Mouse (Mus musculus) forebrain, embryonic 11.5 days (tissue): ENCODE data around the gene Kmt5a. TPM values are rescaled to one million over a fixed set of nuclear protein-coding genes. Genes with fewer than 3 reads are reported as not detected.

Source experiments
- ATAC-seq: fragments of 200-750 bp; cut with Nextera tagmentation; replicated peaks from 2 replicates; pipeline ENCODE4 v1.8.0; 2017; ENCODE audit warnings: moderate TSS enrichment; ENCODE audit not compliant: low FRiP score
- DNase-seq: peaks from one replicate; pipeline ENCODE4 v3.0.0-alpha.2; 2017; ENCODE audit warnings: low spot score
- H3K27ac ChIP-seq: fragments of 300-500 bp; sonication (generic); 2 replicates; pipeline ENCODE4 v1.5.1; 2014; ENCODE audit warnings: low read depth, low read length
- H3K27me3 ChIP-seq: fragments of 300-500 bp; sonication (generic); 2 replicates; pipeline ENCODE4 v1.6.1; 2014; ENCODE audit warnings: mild to moderate bottlenecking, low read length, mixed read lengths; ENCODE audit not compliant: control insufficient read depth, insufficient read depth
- H3K36me3 ChIP-seq: fragments of 300-500 bp; sonication (generic); 2 replicates; pipeline ENCODE4 v1.6.1; 2014; ENCODE audit warnings: mild to moderate bottlenecking, low read length, moderate library complexity, mixed read lengths; ENCODE audit not compliant: control insufficient read depth, insufficient read depth
- H3K4me1 ChIP-seq: fragments of 300-500 bp; sonication (generic); replicated peaks from 2 replicates; pipeline ENCODE4 v1.6.1; 2014; ENCODE audit warnings: low read length, mixed read lengths; ENCODE audit not compliant: control insufficient read depth, insufficient read depth
- H3K4me2 ChIP-seq: fragments of 300-500 bp; sonication (generic); 2 replicates; pipeline ENCODE4 v1.6.1; 2014; ENCODE audit warnings: low read depth, mild to moderate bottlenecking, low read length, moderate library complexity, mixed read lengths; ENCODE audit not compliant: severe bottlenecking
- H3K4me3 ChIP-seq: fragments of 300-500 bp; sonication (generic); 2 replicates; pipeline ENCODE4 v1.5.1; 2014; ENCODE audit warnings: low read depth, low read length
- H3K9ac ChIP-seq: fragments of 300-500 bp; sonication (generic); 2 replicates; pipeline ENCODE4 v1.6.1; 2014; ENCODE audit warnings: low read length
- H3K9me3 ChIP-seq: fragments of 300-500 bp; sonication (generic); 2 replicates; pipeline ENCODE4 v1.6.1; 2016; ENCODE audit warnings: low read length, mixed read lengths; ENCODE audit not compliant: control insufficient read depth
- WGBS: fragments of 180-500 bp; shearing (Covaris S2); extraction: QIAGEN DNeasy Blood & Tissue Kit; methylation state at CpG from one replicate; pipeline ENCODE4 v1.1.7; 2014; 5-methylcytosine and 5-hydroxymethylcytosine counted together
- polyA plus RNA-seq: library from polyadenylated mRNA; unstranded; fragments of >200 nt; fragmentation: Nextera tagmentation; extraction: Ambion mirVana; gene quantifications from 2 replicates; pipeline ENCODE4 v1.2.1, GENCODE M21; 2014

Gene Kmt5a
- polyA plus RNA-seq, 1 experiment from 2014 or later: 120 TPM

GRCm38 (mm10) chr5:124482966-124483654, 43.4 kb downstream of the Kmt5a start, which contains the start of gene Snrnp35:
TSS of gene Snrnp35 (plus strand) at chr5:124483134.
- Histone ChIP-seq H3K9me3 (no peaks in the 10 kb centered on the region), H3K27ac (peak within 1 kb of the TSS; percentile 98), H3K9ac (peak within 1 kb of the TSS; percentile 90), H3K4me2 (peak within 1 kb of the TSS; percentile 75), H3K36me3 (no peaks in the 10 kb centered on the region), H3K4me3 (peak within 1 kb of the TSS; percentile 68), H3K4me1 (0 out of 2 replicates have a peak, but pooled peaks cover 2% of the 10 kb centered on the region), H3K27me3 (no peaks in the 10 kb centered on the region)
- peak; percentile 95 for DNase-seq
- under 1% methylated on average over 48 of the region's 48 CpGs for WGBS
- peak; percentile 93 for ATAC-seq

DNA sequence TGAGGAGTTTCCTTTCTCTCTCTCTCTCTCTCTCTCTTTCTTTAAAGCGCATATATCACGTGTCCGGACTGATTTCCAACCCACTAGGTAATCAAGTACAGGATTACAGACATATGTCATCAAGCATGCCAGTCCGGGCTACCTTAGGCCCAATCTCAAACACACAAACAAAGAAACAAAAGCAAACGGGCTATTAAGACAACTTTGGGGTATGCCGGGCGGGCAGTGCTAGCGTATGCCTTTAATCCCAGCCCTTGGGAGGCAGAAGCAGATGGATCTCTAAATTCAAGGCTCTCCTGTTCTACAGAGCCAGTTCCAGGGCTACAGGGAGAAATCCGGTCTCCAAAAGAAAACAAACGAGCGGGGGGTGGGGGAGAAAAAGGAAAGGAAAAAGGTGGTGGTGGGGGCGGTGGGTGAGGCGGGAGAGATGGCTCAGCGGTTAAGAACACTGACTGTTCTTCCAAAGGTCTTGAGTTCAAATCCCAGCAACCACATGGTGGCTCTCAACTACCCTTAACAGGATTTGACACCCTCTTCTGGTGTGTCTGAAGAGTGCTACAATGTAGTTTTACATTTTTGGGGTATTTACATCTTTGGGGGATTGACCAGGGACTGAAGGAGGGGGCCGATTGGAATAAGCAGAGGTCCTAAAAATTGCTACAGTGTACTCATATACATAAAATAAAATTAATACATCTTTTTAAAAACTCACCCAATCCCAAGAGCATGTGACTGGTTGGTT, 44.1 kb downstream of the Kmt5a start:
- Histone ChIP-seq H3K27ac (peak overlapping the region; percentile 98), H3K27me3 (no peaks in the 10 kb centered on the region), H3K4me2 (peak overlapping the region; percentile 75), H3K4me1 (0 out of 2 replicates have a peak, but pooled peaks cover 2% of the 10 kb centered on the region), H3K4me3 (peak overlapping the region; percentile 68), H3K9me3 (no peaks in the 10 kb centered on the region), H3K9ac (peak overlapping the region; percentile 90), H3K36me3 (no peaks in the 10 kb centered on the region)
- WGBS: 8% methylated on average over 15 of the region's 15 CpGs
- peak; percentile 61 for DNase-seq
- ATAC-seq: peak; percentile 57

DNA sequence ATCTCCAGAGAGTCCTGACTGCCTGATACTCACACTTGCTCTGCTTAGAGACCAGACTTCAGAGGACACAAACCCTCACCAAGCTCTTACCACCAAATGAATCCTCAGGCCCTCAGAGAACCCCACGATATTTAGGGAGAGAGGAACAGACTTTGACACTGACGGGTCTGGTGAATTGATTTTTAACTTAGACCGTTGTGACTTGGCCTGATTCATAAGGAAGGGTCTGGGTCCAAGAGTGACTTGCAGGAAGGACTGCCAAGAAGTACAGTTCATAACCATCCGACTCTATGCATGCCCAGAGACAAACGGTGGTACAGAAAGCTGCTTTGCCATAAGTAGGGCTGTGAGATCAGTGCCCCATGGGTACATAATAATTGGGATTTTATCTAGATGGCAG, 45.9 kb downstream of the Kmt5a start:
- no peak overlapping the region for H3K9ac ChIP-seq
- H3K27me3 ChIP-seq: no peaks in the 10 kb centered on the region
- H3K4me1 ChIP-seq: 0 out of 2 replicates have a peak, but pooled peaks cover 2% of the 10 kb centered on the region
- no peak overlapping the region for H3K4me2 ChIP-seq
- H3K27ac ChIP-seq: no peak overlapping the region
- no peaks in the 10 kb centered on the region for H3K9me3 ChIP-seq
- ATAC-seq: no peak
- DNase-seq: no peak
- no peaks in the 10 kb centered on the region for H3K36me3 ChIP-seq
- no peak overlapping the region for H3K4me3 ChIP-seq
- 96% methylated on average over 5 of the region's 5 CpGs for WGBS

GRCm38 (mm10) chr5:124488885-124489284, 49.2 kb downstream of the Kmt5a start:
- WGBS: over 99% methylated on average over 3 of the region's 3 CpGs
- Histone ChIP-seq H3K36me3 (no peaks in the 10 kb centered on the region; the same call in 1 of the 2 replicates), H3K27me3 (no peaks in the 10 kb centered on the region)

GRCm38 (mm10) chr5:124491732-124492131, 52.0 kb downstream of the Kmt5a start:
- no peak overlapping the region for H3K4me2 ChIP-seq
- H3K27me3 ChIP-seq: no peaks in the 10 kb centered on the region
- H3K4me3 ChIP-seq: no peak overlapping the region
- ATAC-seq (no peak), DNase-seq (no peak)
- H3K9me3 ChIP-seq: no peaks in the 10 kb centered on the region
- H3K36me3 ChIP-seq: no peaks in the 10 kb centered on the region; the same call in 1 of the 2 replicates
- H3K9ac ChIP-seq: no peak overlapping the region
- no peaks in the 10 kb centered on the region for H3K4me1 ChIP-seq
- no peak overlapping the region for H3K27ac ChIP-seq
- 77% methylated on average over 4 of the region's 4 CpGs for WGBS

More at GRCm38 (mm10) chr5:124488885-124489284, 49.2 kb downstream of the Kmt5a start:
- no peak for DNase-seq
- Histone ChIP-seq H3K9ac (no peak overlapping the region), H3K4me2 (no peak overlapping the region), H3K27ac (no peak overlapping the region), H3K9me3 (no peaks in the 10 kb centered on the region), H3K4me3 (no peak overlapping the region), H3K4me1 (0 out of 2 replicates have a peak, but pooled peaks cover 2% of the 10 kb centered on the region)
- ATAC-seq: no peak

GRCm38 (mm10) chr5:124492618-124493017, 52.9 kb downstream of the Kmt5a start:
- WGBS: 90% methylated on average over 4 of the region's 4 CpGs
- no peak overlapping the region for H3K9ac ChIP-seq
- H3K36me3 ChIP-seq: no peaks in the 10 kb centered on the region; the same call in 1 of the 2 replicates
- ATAC-seq (no peak), DNase-seq (no peak)
- H3K4me2 ChIP-seq: no peak overlapping the region
- no peak overlapping the region for H3K27ac ChIP-seq
- no peaks in the 10 kb centered on the region for H3K27me3 ChIP-seq
- no peaks in the 10 kb centered on the region for H3K9me3 ChIP-seq
- H3K4me1 ChIP-seq: no peaks in the 10 kb centered on the region
- H3K4me3 ChIP-seq: no peak overlapping the region

DNA sequence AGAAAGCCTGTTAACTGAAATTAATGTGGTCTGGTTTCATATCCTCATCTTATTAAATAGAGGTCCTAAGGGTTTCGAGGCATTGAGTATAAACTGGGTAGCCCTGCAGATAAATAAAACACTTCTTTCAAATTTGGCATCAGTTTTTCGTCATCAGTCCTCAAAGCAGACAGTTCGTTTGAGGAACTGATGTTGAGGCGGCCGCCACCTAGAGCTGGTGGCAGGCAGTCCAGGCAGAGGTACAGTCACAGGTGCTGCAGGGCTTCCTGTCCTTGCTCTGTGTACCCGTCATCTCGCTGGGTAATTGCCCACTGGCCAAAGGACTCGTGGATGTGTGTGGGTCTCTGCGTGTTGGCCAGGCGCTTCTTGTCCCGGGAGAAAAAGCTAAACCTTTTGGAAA, 53.7 kb downstream of the Kmt5a start:
- WGBS: 86% methylated on average over 11 of the region's 11 CpGs
- Histone ChIP-seq H3K36me3 (no peaks in the 10 kb centered on the region; the same call in 1 of the 2 replicates), H3K9ac (no peak overlapping the region), H3K4me1 (no peaks in the 10 kb centered on the region), H3K4me3 (no peak overlapping the region), H3K9me3 (no peaks in the 10 kb centered on the region), H3K27ac (no peak overlapping the region), H3K27me3 (no peaks in the 10 kb centered on the region), H3K4me2 (no peak overlapping the region)
- DNase-seq: no peak
- no peak for ATAC-seq

GRCm38 (mm10) chr5:124495547-124495946, 55.8 kb downstream of the Kmt5a start:
- H3K9ac ChIP-seq: no peak overlapping the region
- no peaks in the 10 kb centered on the region; the same call in 1 of the 2 replicates for H3K36me3 ChIP-seq
- DNase-seq (no peak), ATAC-seq (no peak)
- no peak overlapping the region for H3K27ac ChIP-seq
- H3K4me2 ChIP-seq: no peak overlapping the region
- 80% methylated on average over 7 of the region's 7 CpGs for WGBS
- H3K4me3 ChIP-seq: no peak overlapping the region
- no peaks in the 10 kb centered on the region for H3K27me3 ChIP-seq
- no peaks in the 10 kb centered on the region for H3K4me1 ChIP-seq
- H3K9me3 ChIP-seq: no peaks in the 10 kb centered on the region
